In the genomic region with DNA sequence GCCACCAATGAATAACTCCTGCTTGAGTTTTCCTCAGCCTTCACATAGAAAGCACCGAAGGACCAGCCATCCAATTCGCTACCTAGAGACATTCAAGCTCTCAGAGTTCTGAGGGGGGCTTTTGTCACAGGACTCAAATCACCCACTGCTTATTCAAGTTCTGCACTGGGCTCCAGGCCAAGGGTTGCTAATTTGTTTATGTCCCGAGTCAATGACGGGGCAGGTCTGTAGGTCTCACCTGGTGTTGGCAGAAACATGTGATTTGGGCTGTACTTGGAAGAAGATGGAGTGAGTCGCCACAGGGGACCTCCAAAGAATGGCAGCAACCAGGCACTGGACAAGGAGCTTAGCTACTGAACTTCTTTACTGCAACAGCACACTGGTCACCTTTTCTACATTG, we compare ENCODE assay signal across 26 mouse cellular contexts. TPM values are rescaled to one million over a fixed set of nuclear protein-coding genes. Genes with fewer than 3 reads are reported as not detected.
A peak's percentile ranks its signal among the peaks of the same experiment; 100 is the strongest.
DNase-seq lines count a peak whose midpoint lies in the region; ATAC-seq and TF ChIP-seq lines count a peak whose summit lies in the region.
"Had no signal": no experiment of that assay in that cellular context is flagged by ENCODE, and none has a peak within 500 bp of the region (broad histone marks: within the 10 kb centered on the region; RNA-seq: fewer than 3 reads in every experiment).

No protein-coding gene starts in this region.

- TF ChIP-seq CTCF in liver, postnatal 0 days (IDR thresholded peaks at IDR 0.05; ENCODE audit: low read depth): no peak
- TF ChIP-seq CTCF in gastrocnemius, adult 2 months (IDR thresholded peaks at IDR 0.05): no peak

- H3K9me3 ChIP-seq in heart, embryonic 11.5 days (replicated peaks; ENCODE audit: control insufficient read depth, low read length): no peaks in the 10 kb centered on the region
- no peaks in the 10 kb centered on the region for H3K9me3 ChIP-seq in liver, postnatal 0 days (ENCODE audit: low read length)
- no peaks in the 10 kb centered on the region for H3K9me3 ChIP-seq in stomach, embryonic 16.5 days (replicated peaks; ENCODE audit: control insufficient read depth, low read length)
- H3K9me3 ChIP-seq: forebrain, embryonic 10.5 days; forebrain, embryonic 13.5 days; heart, embryonic 12.5 days; heart, embryonic 15.5 days had no signal

- WGBS in heart, embryonic 11.5 days (ENCODE audit: insufficient replicate concordance): 89% methylated on average over 5 of the region's 5 CpGs
- WGBS in liver, postnatal 0 days (ENCODE audit: insufficient replicate concordance): 72% methylated on average over 5 of the region's 5 CpGs
- 73% methylated on average over 5 of the region's 5 CpGs for WGBS in stomach, embryonic 16.5 days

- no peaks in the 10 kb centered on the region for H3K27me3 ChIP-seq in heart, embryonic 11.5 days (ENCODE audit: control insufficient read depth, insufficient read depth, low read length)
- H3K27me3 ChIP-seq in liver, postnatal 0 days (ENCODE audit: insufficient read depth, low read length): no peaks in the 10 kb centered on the region
- H3K27me3 ChIP-seq in stomach, embryonic 16.5 days (ENCODE audit: control insufficient read depth, insufficient read depth, low read length): no peaks in the 10 kb centered on the region
- H3K27me3 ChIP-seq: forebrain, embryonic 13.5 days; heart, embryonic 12.5 days; heart, embryonic 15.5 days had no signal

- H3K4me2 ChIP-seq in heart, embryonic 11.5 days: no peak overlapping the region
- H3K4me2 ChIP-seq in liver, postnatal 0 days (ENCODE audit: low read depth, low read length): peak overlapping the region; percentile 55
- no peak overlapping the region for H3K4me2 ChIP-seq in stomach, embryonic 16.5 days (ENCODE audit: low read depth, low read length)
- H3K4me2 ChIP-seq: forebrain, embryonic 13.5 days; heart, embryonic 12.5 days; heart, embryonic 15.5 days; hindbrain, embryonic 14.5 days had no signal

- intact Hi-C loops in gastrocnemius, adult 2 months (cut with DNase I): no loop called here

- no peak for TF ChIP-seq EP300 in liver, postnatal 0 days (IDR thresholded peaks at IDR 0.05; ENCODE audit: low read depth)

- H3K4me3 ChIP-seq in heart, embryonic 11.5 days (ENCODE audit: low read depth, low read length): no peak overlapping the region
- H3K4me3 ChIP-seq in liver, postnatal 0 days (ENCODE audit: low read depth, low read length): no peak overlapping the region
- H3K4me3 ChIP-seq in stomach, embryonic 16.5 days (replicated peaks; ENCODE audit: low read length): no peak overlapping the region
- no peak overlapping the region for H3K4me3 ChIP-seq in gastrocnemius, adult 2 months
- H3K4me3 ChIP-seq: forebrain, embryonic 10.5 days; forebrain, embryonic 13.5 days; heart, adult 2 months; heart, embryonic 12.5 days; heart, embryonic 15.5 days had no signal

- H3K27ac ChIP-seq in heart, embryonic 11.5 days (ENCODE audit: low read depth, low read length): no peak overlapping the region
- H3K27ac ChIP-seq in liver, postnatal 0 days (ENCODE audit: low read depth): peak overlapping the region; percentile 69
- peak overlapping the region; percentile 67; the same call in 1 of the 2 replicates for H3K27ac ChIP-seq in stomach, embryonic 16.5 days (ENCODE audit: low read length)
- H3K27ac ChIP-seq in gastrocnemius, adult 2 months: no peak overlapping the region
- H3K27ac ChIP-seq: forebrain, embryonic 10.5 days; forebrain, embryonic 13.5 days; heart, adult 2 months; heart, embryonic 15.5 days; hindbrain, embryonic 14.5 days; hindbrain, postnatal 0 days had no signal

- peak; percentile 86 for DNase-seq in heart, adult 11 months
- peak; percentile 41 for DNase-seq in liver, postnatal 0 days
- no peak for DNase-seq in liver
- no peak for DNase-seq in gastrocnemius, adult 2 months
- DNase-seq: adrenal gland, adult 8-10 months; adrenal gland, postnatal 25 days; cerebellum, adult 11-12 months; cerebellum, adult 8-10 months; cerebellum, postnatal 14 days; gastrocnemius, postnatal 14 days; heart, adult 2 months; heart, postnatal 10 days; heart, postnatal 4 days had no signal

- H3K4me1 ChIP-seq in heart, embryonic 11.5 days (ENCODE audit: control insufficient read depth, insufficient read depth, low read length): peaks cover 15% of the 10 kb centered on the region; the same call in 1 of the 2 replicates
- H3K4me1 ChIP-seq in liver, postnatal 0 days (ENCODE audit: insufficient read depth): peaks cover 40% of the 10 kb centered on the region
- H3K4me1 ChIP-seq in stomach, embryonic 16.5 days (ENCODE audit: control insufficient read depth, insufficient read depth, low read length): peaks cover 4% of the 10 kb centered on the region
- H3K4me1 ChIP-seq: forebrain, embryonic 13.5 days had no signal

- no peak for ATAC-seq in heart, embryonic 11.5 days (replicated peaks; ENCODE audit: insufficient number of reproducible peaks, low FRiP score, low TSS enrichment)
- ATAC-seq in liver, postnatal 0 days: no peak
- no peak for ATAC-seq in stomach, embryonic 16.5 days (ENCODE audit: insufficient read depth, low FRiP score)
- ATAC-seq: activated CD4-positive, CD25-positive, alpha-beta regulatory T cell, adult 4 months; forebrain, embryonic 13.5 days; forebrain, embryonic 16.5 days; hindbrain, postnatal 0 days; inflammation-experienced regulatory T-cells, adult 6 months had no signal

- H3K36me3 ChIP-seq in heart, embryonic 11.5 days (ENCODE audit: control insufficient read depth, insufficient read depth, low read length): no peaks in the 10 kb centered on the region
- no peaks in the 10 kb centered on the region for H3K36me3 ChIP-seq in liver, postnatal 0 days (replicated peaks; ENCODE audit: insufficient read depth, low read length)
- no peaks in the 10 kb centered on the region for H3K36me3 ChIP-seq in stomach, embryonic 16.5 days (ENCODE audit: control insufficient read depth, insufficient read depth, low read length)
- H3K36me3 ChIP-seq: forebrain, embryonic 10.5 days; heart, embryonic 12.5 days; heart, embryonic 15.5 days had no signal

- no peak overlapping the region for H3K9ac ChIP-seq in heart, embryonic 11.5 days (ENCODE audit: low read depth, low read length)
- H3K9ac ChIP-seq in liver, postnatal 0 days (replicated peaks): no peak overlapping the region
- no peak overlapping the region for H3K9ac ChIP-seq in stomach, embryonic 16.5 days (ENCODE audit: low read length)
- H3K9ac ChIP-seq: forebrain, embryonic 13.5 days; heart, embryonic 12.5 days; heart, embryonic 15.5 days; hindbrain, embryonic 14.5 days had no signal

RNA-seq across cellular contexts. Expression of gene Rbp2, which starts 5.2 kb away (rescaled TPM):
- 0.27 and 1.1 TPM in 2 replicates for polyA plus RNA-seq in heart, embryonic 11.5 days (2014; fragmentation: Nextera tagmentation; extraction: Ambion mirVana)
- polyA plus RNA-seq in liver, postnatal 0 days (2015; fragmentation: Nextera tagmentation; extraction: Ambion mirVana): 85.5 and 94.5 TPM in 2 replicates
- polyA plus RNA-seq in stomach, embryonic 16.5 days (2015; fragmentation: Nextera tagmentation; extraction: Ambion mirVana): 164 and 168 TPM in 2 replicates
- total RNA-seq in gastrocnemius, adult 2 months (2021): not detected
- total RNA-seq: adrenal gland, adult 8-10 months; adrenal gland, postnatal 25 days; ES-E14; gastrocnemius, adult 18-20 months; gastrocnemius, postnatal 14 days; heart, postnatal 4 days had no signal
- polyA plus RNA-seq: activated CD4-positive, CD25-positive, alpha-beta regulatory T cell, adult 4 months; forebrain, embryonic 13.5 days; forebrain, embryonic 16.5 days; heart, adult 2 months; inflammation-experienced regulatory T-cells, adult 6 months had no signal

Comparison
In these comparisons a context has a peak if more than half of its experiments do, and no peak if none do; other contexts are left out.
1. DNase-seq: peak in heart, adult 11 months (single experiment) and liver, postnatal 0 days (single experiment); none in liver (single experiment) and gastrocnemius, adult 2 months (single experiment).
2. H3K27ac ChIP-seq: peak in liver, postnatal 0 days (single experiment) and stomach, embryonic 16.5 days (single experiment); none in heart, embryonic 11.5 days (single experiment) and gastrocnemius, adult 2 months (single experiment).
3. RNA of gene Rbp2, which starts 5.2 kb away (polyA plus RNA-seq): 164 to 168 TPM in stomach, embryonic 16.5 days and 85.5 to 94.5 TPM in liver, postnatal 0 days; 0.27 to 1.1 TPM in heart, embryonic 11.5 days; every median in the first group is over 10 times any median in the second.